ENCODE assay signal across 14 mouse cellular contexts in the genomic region with DNA sequence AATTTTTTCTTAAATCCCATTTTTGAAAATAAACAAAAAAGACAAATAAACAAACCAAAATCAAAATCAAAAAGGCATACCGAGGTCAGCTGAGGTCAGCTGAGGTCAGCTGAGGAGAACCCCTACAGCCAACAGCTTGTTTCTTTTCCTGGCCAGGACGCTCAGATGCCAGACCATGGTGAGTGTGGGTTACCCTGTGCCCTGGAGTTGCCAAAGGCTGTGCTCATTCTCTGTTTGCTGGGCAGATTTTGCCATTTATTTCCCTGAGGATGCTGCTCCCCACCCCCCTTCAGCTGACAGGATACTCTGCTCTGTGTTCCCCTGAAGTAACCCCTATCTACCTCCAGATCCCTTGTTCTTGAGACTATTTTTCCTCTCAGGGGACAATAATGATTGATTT. TPM values are rescaled to one million over a fixed set of nuclear protein-coding genes. Genes with fewer than 3 reads are reported as not detected.
"Had no signal": no experiment of that assay in that cellular context is flagged by ENCODE, and none has a peak within 500 bp of the region (broad histone marks: within the 10 kb centered on the region; RNA-seq: fewer than 3 reads in every experiment).

No protein-coding gene starts in this region.

- DNase-seq: kidney, postnatal 14 days; kidney, postnatal 4 days; left cerebral cortex, postnatal 4 days; liver, postnatal 0 days; retina, postnatal 1 day; right cerebral cortex, postnatal 25 days; thymus, adult 18-20 months; thymus, postnatal 36 days had no signal

RNA-seq across cellular contexts. Expression of a gene that starts 35.5 kb away (rescaled TPM):
- total RNA-seq: layer of hippocampus, adult 18-20 months; layer of hippocampus, postnatal 14 days; left cerebral cortex, adult 8-10 months; left cerebral cortex, postnatal 14 days; left cerebral cortex, postnatal 4 days; megakaryocyte, adult 5-6 weeks; neutrophil, adult 5-6 weeks had no signal
